Mouse (Mus musculus) G1E (cell line): Measurements from ENCODE around the gene Nfs1. TPM values are rescaled to one million over a fixed set of nuclear protein-coding genes. Genes with fewer than 3 reads are reported as not detected.

Experiments used
- ATAC-seq: 2 replicates; pipeline ENCODE4 v1.8.0; 2016; ENCODE audit warnings: mild to moderate bottlenecking; ENCODE audit not compliant: insufficient number of reproducible peaks, poor library complexity, low FRiP score, severe bottlenecking; ENCODE audit errors: extremely low read depth
- DNase-seq: peaks from one replicate; pipeline ENCODE4 v3.0.0; 2012; ENCODE audit warnings: low spot score
- H3K27me3 ChIP-seq: 2 replicates; pipeline ENCODE4 v1.6.1; 2012; ENCODE audit warnings: mild to moderate bottlenecking, low read length, inconsistent platforms; ENCODE audit not compliant: insufficient read depth
- H3K36me3 ChIP-seq: replicated peaks from 2 replicates; pipeline ENCODE3; 2012; ENCODE audit warnings: mild to moderate bottlenecking, inconsistent platforms
- H3K4me1 ChIP-seq: 2 replicates; pipeline ENCODE4 v1.6.1; 2012; ENCODE audit warnings: low read depth, low read length, inconsistent platforms, mixed read lengths; ENCODE audit not compliant: insufficient read depth
- H3K4me3 ChIP-seq: 2 replicates; pipeline ENCODE4 v1.5.1; 2012; ENCODE audit warnings: low read depth, mild to moderate bottlenecking, inconsistent platforms, low read length, moderate library complexity, mixed read lengths
- H3K9me3 ChIP-seq: replicated peaks from 2 replicates; pipeline ENCODE4 v1.6.1; 2012; ENCODE audit warnings: inconsistent platforms
- CTCF ChIP-seq: IDR thresholded peaks from 2 replicates; pipeline ENCODE4 v1.5.1; 2012; ENCODE audit warnings: low read depth, low read length, inconsistent platforms, mixed read lengths
- GATA1 ChIP-seq: IDR thresholded peaks from 2 replicates; pipeline ENCODE4 v1.6.1; 2012; ENCODE audit warnings: borderline replicate concordance, low read length, inconsistent platforms, mixed read lengths
- GATA2 ChIP-seq: IDR thresholded peaks from 2 replicates; pipeline ENCODE4 v1.6.1; 2012; ENCODE audit warnings: low read depth, low read length, inconsistent platforms, borderline replicate concordance
- POLR2AphosphoS5 ChIP-seq: IDR thresholded peaks from 2 replicates; pipeline ENCODE4 v1.6.1; 2012; ENCODE audit warnings: low read depth, low read length, inconsistent platforms; ENCODE audit not compliant: insufficient replicate concordance
- TAL1 ChIP-seq: conservative IDR thresholded peaks from 2 replicates; pipeline ENCODE4 v1.6.1; 2012; ENCODE audit warnings: low read depth, low read length, inconsistent platforms, mixed read lengths
- polyA plus RNA-seq: library from polyadenylated mRNA; stranded (reverse); fragments of >175 nt; gene quantifications from 2 replicates; pipeline ENCODE4 v1.2.3, GENCODE M21; 2012
- total RNA-seq, 2 experiments: library from RNA; stranded (forward) in 1 of 2; stranded (reverse) in 1 of 2; fragments of 200-1000 nt in 1 of 2; fragments of >200 nt in 1 of 2; fragmentation: Nextera tagmentation in 1 of 2; gene quantifications; 2 replicates each; pipeline ENCODE4 v1.2.3; 2014 to 2017

Gene Nfs1
- total and polyA plus RNA-seq, 3 experiments, result 33.9 to 46.2 (median 36.3) TPM

DNA sequence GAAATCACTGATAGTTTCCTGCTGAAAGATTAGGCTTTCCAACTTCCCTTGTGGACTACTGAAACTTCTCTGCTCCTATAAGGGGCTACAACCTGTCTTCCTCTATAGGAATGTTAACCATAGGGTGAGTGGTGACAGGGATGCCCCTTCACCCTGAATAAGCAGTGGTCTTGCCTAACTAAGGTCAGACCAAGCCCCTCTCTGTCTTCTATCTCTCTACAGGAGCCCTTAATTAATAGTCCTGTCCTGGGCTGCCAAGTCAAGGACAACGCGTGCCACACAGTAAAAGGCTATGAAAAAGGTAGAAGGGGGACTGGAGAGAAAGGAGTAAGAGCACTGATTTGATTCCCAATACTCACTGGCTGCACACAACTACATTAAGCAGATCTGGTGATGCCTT is 37.6 kb upstream of the Nfs1 start:
- Histone ChIP-seq H3K4me1 (peaks cover 27% of the 10 kb centered on the region), H3K4me3 (peak overlapping the region; percentile 97; the same call in 1 of the 2 replicates), H3K36me3 (peaks cover 20% of the 10 kb centered on the region), H3K27me3 (no peaks in the 10 kb centered on the region), H3K9me3 (no peaks in the 10 kb centered on the region)
- no peak for ATAC-seq
- DNase-seq, result no peak
- TF ChIP-seq TAL1, result no peak
- TF ChIP-seq GATA2, result no peak
- TF ChIP-seq GATA1, result no peak
- no peak for TF ChIP-seq CTCF
- TF ChIP-seq POLR2AphosphoS5, result no peak

DNA sequence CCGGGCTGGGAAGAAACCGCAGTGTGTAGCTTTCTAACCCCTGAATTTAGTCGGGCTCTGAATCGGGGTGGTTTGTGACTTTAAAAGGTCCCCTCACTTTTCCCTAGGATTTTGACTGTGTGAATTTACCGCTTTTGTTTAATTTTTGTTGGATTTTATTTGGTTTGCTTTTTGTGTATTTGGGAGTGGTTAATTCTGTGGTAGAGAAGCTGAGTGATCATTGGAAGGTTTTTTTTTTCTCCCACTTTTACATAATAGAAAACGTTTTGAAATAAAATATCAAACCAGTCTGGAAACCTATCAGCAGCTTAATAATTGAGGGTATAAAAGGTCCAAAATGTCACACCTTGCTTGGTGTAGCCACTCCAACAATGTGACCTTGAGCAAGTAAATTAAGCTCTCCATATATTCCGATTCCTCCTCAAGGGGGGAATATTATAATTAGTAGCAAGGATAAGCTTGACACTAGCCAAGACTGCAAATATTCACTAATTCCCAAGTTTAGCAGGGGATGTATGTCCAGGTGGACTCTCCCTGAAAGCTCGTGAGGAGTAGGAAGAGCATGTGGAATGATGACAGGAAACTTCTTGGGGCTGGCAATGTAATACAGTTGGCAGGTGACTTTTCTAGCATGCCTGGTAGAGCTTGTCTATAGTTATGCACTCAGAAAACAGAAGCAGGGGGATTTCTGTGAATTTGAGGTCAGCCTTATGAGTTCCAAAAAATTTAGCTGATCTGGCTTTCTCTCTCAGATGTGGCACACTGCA is 37.0 kb upstream of the Nfs1 start:
- Histone ChIP-seq H3K4me1 (peaks cover 27% of the 10 kb centered on the region), H3K27me3 (no peaks in the 10 kb centered on the region), H3K36me3 (peaks cover 25% of the 10 kb centered on the region), H3K9me3 (no peaks in the 10 kb centered on the region), H3K4me3 (peak overlapping the region; percentile 97)
- ATAC-seq (no peak), DNase-seq (no peak)
- no peak for TF ChIP-seq GATA2
- no peak for TF ChIP-seq TAL1
- TF ChIP-seq GATA1, result no peak
- TF ChIP-seq CTCF, result no peak
- no peak for TF ChIP-seq POLR2AphosphoS5

DNA sequence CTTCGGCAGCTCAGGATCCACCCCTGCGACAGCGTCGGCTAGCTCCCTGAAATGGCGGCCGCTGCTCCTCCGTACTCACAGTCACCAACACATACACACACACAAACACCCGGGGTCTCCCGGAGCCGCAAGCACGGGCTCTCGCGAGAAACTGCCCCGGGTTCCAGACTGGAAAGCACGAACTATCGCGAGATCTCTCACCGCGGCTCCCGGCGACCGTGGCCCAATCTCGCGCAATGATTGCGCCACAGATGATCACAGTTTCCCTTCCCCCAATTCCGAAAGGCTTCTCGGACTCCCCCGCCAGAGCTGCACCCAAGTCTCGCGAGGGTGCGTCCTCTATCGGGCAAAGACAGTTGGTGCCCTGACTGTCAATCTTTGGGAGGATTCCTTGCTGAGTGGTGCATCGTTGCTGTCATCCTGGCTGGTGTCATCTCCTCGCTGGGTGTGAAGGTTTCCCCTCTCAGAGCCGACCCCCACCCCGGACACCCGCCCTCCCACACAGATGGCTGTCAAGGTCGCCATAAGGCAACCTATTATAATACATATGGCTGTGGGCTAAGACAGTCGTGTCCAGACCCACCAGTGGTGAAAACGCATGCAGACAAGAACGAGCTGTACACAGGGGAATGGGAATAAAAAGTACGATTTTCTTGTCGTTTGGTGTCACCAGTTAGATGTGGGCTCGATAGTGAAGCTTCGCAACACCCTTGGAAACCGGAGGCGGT is 36.3 kb upstream of the Nfs1 start, which contains the start of gene Rbm39:
TSS of gene Rbm39 (minus strand) at position 145 of the 728 bp plus-strand sequence.
- Histone ChIP-seq H3K36me3 (peaks cover 31% of the 10 kb centered on the region), H3K9me3 (no peaks in the 10 kb centered on the region), H3K4me1 (peaks cover 29% of the 10 kb centered on the region), H3K27me3 (no peaks in the 10 kb centered on the region), H3K4me3 (peak within 1 kb of the TSS; percentile 97)
- DNase-seq (peak; percentile 87), ATAC-seq (peak; percentile 95)
- no peak for TF ChIP-seq TAL1
- TF ChIP-seq POLR2AphosphoS5, result no peak; the same call in 1 of the 2 replicates
- TF ChIP-seq GATA1, result no peak
- no peak for TF ChIP-seq GATA2
- TF ChIP-seq CTCF, result no peak

DNA sequence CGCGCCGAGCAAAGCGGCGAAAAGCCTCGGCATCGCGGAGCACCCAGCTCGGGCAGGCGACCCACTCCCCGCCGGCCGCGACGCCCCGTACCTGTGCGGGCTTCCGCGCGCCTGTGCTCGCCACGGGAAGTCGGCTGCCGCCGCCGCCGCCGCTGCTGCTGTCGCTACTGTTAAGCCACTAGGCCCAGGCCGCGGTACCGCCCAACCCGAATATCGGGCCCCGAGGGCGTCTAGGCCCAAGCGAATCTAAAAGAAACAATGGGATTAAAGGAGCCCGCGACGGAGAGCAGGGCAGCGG is 35.8 kb upstream of the Nfs1 start:
- H3K36me3 ChIP-seq, result peaks cover 34% of the 10 kb centered on the region
- DNase-seq (no peak), ATAC-seq (no peak)
- H3K9me3 ChIP-seq, result no peaks in the 10 kb centered on the region
- TF ChIP-seq TAL1 (no peak), POLR2AphosphoS5 (no peak), CTCF (no peak), GATA2 (no peak), GATA1 (no peak)
- H3K4me1 ChIP-seq, result peaks cover 29% of the 10 kb centered on the region
- peak overlapping the region; percentile 97 for H3K4me3 ChIP-seq
- H3K27me3 ChIP-seq, result no peaks in the 10 kb centered on the region

DNA sequence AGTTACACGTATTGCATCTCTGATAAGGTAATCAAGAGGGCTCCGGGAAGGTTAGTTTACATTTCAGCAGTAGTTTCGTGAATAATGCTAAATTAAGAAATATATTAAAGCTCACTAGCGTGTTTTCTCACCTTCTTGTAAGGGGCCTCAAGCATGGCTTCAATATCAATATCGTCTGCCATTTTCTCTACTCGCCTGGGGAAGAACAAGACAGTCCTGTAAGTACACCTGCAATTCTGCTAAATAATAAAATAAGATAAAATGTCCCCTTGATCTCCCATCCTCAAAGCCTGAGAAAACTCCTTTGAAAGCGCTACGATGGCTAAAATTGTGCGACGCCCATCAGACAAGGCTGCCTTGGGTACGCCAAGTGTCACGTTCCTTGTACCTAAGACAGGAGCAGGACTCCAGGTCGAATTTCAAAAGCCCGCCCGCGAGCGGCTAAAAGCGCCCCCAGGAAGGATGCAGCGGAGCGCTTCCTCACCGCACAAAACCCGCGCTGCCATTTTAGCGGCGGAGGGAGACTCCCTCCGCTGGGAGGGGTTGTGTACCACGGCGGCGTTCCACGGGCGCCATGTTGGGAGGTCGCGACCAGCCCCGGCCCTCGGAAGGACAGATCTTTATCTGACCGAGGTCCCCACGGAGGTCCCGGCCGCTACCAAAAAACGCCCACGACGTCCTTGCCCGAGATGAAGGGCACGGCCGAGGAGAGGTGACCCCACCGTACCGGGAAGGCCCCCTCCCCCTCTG is 35.2 kb upstream of the Nfs1 start:
- Histone ChIP-seq H3K9me3 (no peaks in the 10 kb centered on the region), H3K4me1 (peaks cover 31% of the 10 kb centered on the region), H3K36me3 (peaks cover 38% of the 10 kb centered on the region), H3K27me3 (no peaks in the 10 kb centered on the region), H3K4me3 (peak overlapping the region; percentile 97)
- TF ChIP-seq POLR2AphosphoS5 (no peak), GATA1 (no peak), TAL1 (no peak), CTCF (no peak), GATA2 (no peak)
- no peak for ATAC-seq
- peak; percentile 63 for DNase-seq
